Mouse (Mus musculus): ENCODE measurements at regions not wholly inside any gene's neighbourhood (a gene's known extent, or its start where the extent isn't known, plus 50 kb on each side); places are given as distances from the start of the nearest gene placed in this dataset.

DNA sequence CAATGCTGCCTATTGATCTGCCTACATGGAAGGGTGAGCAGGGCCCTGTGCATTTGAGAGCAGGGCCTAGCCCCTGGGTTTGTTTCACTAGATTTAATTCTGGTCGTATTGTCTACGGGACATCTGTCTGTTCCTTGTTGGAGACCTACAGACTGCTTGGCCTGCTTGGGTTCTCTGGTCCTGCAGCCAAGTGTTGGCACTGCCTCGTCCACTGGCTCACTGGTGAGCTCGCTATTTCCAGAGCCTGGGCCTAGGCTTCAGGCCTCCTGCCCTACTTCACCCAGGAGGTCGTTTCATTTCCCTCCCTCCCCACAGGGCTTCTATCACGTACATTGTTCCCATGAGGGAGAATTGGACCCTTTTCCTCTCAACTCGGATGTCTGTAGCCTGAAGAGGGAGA is 62.2 kb upstream of the Blcap start:
- TF ChIP-seq EP300 (IDR thresholded peaks at IDR 0.05; ENCODE audit: low read depth) (no peak), CTCF (IDR thresholded peaks at IDR 0.05; ENCODE audit: low read depth) (no peak)
- H3K4me3 ChIP-seq (ENCODE audit: low read depth, low read length), result no peak overlapping the region
- H3K4me2 ChIP-seq (ENCODE audit: low read depth, low read length), result no peak overlapping the region
- no peak overlapping the region for H3K27ac ChIP-seq (ENCODE audit: low read depth)
- no peak for ATAC-seq (ENCODE audit: insufficient read depth, low read depth)
- H3K27me3 ChIP-seq (ENCODE audit: control insufficient read depth, insufficient read depth, low read length), result no peaks in the 10 kb centered on the region
- no peaks in the 10 kb centered on the region for H3K9me3 ChIP-seq (replicated peaks; ENCODE audit: control insufficient read depth, low read length)
- WGBS, result 54% methylated on average over 7 of the region's 7 CpGs
- H3K36me3 ChIP-seq (replicated peaks; ENCODE audit: control insufficient read depth, insufficient read depth, low read length), result no peaks in the 10 kb centered on the region
- no peak for DNase-seq (ENCODE audit: low spot score)
- H3K4me1 ChIP-seq (ENCODE audit: control insufficient read depth, insufficient read depth), result no peaks in the 10 kb centered on the region
- H3K9ac ChIP-seq (replicated peaks; ENCODE audit: low read depth, low read length), result no peak overlapping the region

DNA sequence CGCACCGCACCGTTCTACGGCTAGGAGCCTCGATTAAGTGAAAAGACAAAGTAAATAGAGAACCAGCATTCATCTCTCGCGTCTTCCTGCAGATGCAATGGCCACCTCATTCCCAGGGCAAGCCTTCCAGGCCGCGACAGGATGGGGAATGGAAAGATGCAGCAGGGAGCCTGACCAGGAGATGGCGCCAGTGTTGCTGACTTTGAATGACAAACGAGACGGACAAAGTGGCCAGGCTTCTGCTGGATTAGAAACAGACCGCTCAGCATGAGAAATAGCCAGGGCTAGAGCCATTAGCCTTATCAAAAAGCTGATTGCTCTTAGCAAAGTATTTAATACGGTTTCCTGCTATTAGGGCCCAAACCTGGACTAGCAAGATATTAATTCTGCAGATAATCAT is 64.6 kb upstream of the Blcap start:
- Histone ChIP-seq H3K27me3 (ENCODE audit: control insufficient read depth, insufficient read depth, low read length) (no peaks in the 10 kb centered on the region), H3K9me3 (replicated peaks; ENCODE audit: control insufficient read depth, low read length) (no peaks in the 10 kb centered on the region), H3K4me2 (ENCODE audit: low read depth, low read length) (no peak overlapping the region), H3K4me3 (ENCODE audit: low read depth, low read length) (no peak overlapping the region), H3K36me3 (replicated peaks; ENCODE audit: control insufficient read depth, insufficient read depth, low read length) (no peaks in the 10 kb centered on the region), H3K27ac (ENCODE audit: low read depth) (no peak overlapping the region), H3K9ac (replicated peaks; ENCODE audit: low read depth, low read length) (no peak overlapping the region), H3K4me1 (ENCODE audit: control insufficient read depth, insufficient read depth) (no peaks in the 10 kb centered on the region)
- ATAC-seq (ENCODE audit: insufficient read depth, low read depth) (peak; percentile 30; the same call in 1 of the 2 replicates), DNase-seq (ENCODE audit: low spot score) (peak; percentile 83)
- TF ChIP-seq EP300 (IDR thresholded peaks at IDR 0.05; ENCODE audit: low read depth) (no peak), CTCF (IDR thresholded peaks at IDR 0.05; ENCODE audit: low read depth) (peak; percentile 96)
- WGBS, result 7% methylated on average over 14 of the region's 14 CpGs

DNA sequence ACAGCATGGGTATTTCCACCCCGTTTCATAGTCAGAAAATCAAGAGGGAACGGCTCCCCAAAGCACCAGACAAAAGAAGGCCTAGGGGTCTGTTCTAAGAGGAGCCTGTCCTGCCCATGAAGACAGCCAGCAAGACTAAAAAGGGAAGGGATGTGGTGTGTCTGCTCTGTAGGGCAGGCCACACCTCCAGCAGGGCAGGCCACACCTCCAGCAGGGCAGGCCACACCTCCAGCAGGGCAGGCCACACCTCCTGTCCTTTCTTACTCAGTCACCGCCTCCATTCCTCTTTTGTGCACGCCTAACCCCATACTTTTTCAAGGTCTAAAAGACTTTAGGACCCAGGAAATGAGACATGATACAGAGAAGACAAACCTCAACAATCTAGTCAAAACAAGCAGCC is 69.8 kb upstream of the Blcap start:
- H3K4me3 ChIP-seq (ENCODE audit: low read depth, low read length), result no peak overlapping the region
- ATAC-seq (ENCODE audit: insufficient read depth, low read depth), result no peak

DNA sequence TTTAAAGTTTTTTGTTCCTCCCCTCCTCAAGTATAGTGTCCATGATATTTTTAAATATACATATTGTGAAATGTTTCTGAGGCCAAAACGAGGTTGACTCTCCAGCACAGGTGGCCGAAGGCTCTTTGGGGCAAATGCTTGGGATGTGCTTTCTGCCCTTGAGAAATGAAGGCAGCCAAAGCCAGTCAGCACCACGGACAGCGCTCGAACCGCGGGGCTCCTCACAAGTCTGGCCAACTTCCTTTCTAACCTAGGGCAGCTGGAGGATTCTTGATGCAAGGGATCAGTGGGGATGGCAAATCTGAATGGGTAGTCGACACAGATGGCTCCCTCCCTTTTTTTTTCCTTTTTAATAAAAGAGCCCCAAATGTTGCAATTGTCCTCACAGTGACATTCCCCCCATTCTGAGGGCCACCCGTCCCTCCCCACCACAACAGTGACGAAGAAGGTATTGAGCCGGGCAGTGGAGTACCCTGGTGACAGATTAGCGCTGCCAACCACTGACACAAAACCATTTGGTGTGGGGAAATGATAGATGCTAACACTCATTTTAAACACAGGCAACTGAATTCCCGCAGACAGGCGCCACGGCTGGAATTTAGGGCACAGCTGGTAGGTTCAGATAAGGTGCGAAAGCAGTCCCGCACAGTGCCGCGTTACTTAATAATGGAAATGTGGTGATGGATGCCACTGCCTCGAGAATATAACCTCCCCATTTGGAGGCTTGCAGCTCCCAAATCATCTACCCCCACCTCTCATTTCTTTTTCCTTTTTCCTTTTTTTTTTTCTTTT is 73.4 kb upstream of the Ctnnbl1 start:
- ATAC-seq (ENCODE audit: insufficient read depth, low read depth) (no peak), DNase-seq (ENCODE audit: low spot score) (peak; percentile 50)
- 12% methylated on average over 20 of the region's 20 CpGs for WGBS
- TF ChIP-seq EP300 (IDR thresholded peaks at IDR 0.05; ENCODE audit: low read depth) (no peak), CTCF (IDR thresholded peaks at IDR 0.05; ENCODE audit: low read depth) (no peak)
- Histone ChIP-seq H3K9me3 (replicated peaks; ENCODE audit: control insufficient read depth, low read length) (no peaks in the 10 kb centered on the region), H3K27me3 (ENCODE audit: control insufficient read depth, insufficient read depth, low read length) (0 out of 2 replicates have a peak, but pooled peaks cover 5% of the 10 kb centered on the region), H3K27ac (ENCODE audit: low read depth) (no peak overlapping the region), H3K4me3 (ENCODE audit: low read depth, low read length) (no peak overlapping the region), H3K4me2 (ENCODE audit: low read depth, low read length) (no peak overlapping the region), H3K4me1 (ENCODE audit: control insufficient read depth, insufficient read depth) (no peaks in the 10 kb centered on the region), H3K9ac (replicated peaks; ENCODE audit: low read depth, low read length) (no peak overlapping the region), H3K36me3 (replicated peaks; ENCODE audit: control insufficient read depth, insufficient read depth, low read length) (no peaks in the 10 kb centered on the region)

More for the DNA sequence above, 69.8 kb upstream of the Blcap start:
- H3K9ac ChIP-seq (replicated peaks; ENCODE audit: low read depth, low read length), result no peak overlapping the region
- no peaks in the 10 kb centered on the region for H3K4me1 ChIP-seq (ENCODE audit: control insufficient read depth, insufficient read depth)
- H3K36me3 ChIP-seq (replicated peaks; ENCODE audit: control insufficient read depth, insufficient read depth, low read length), result no peaks in the 10 kb centered on the region
- DNase-seq (ENCODE audit: low spot score), result no peak
- 38% methylated on average over 4 of the region's 4 CpGs for WGBS
- H3K27me3 ChIP-seq (ENCODE audit: control insufficient read depth, insufficient read depth, low read length), result no peaks in the 10 kb centered on the region
- H3K9me3 ChIP-seq (replicated peaks; ENCODE audit: control insufficient read depth, low read length), result no peaks in the 10 kb centered on the region
- TF ChIP-seq CTCF (IDR thresholded peaks at IDR 0.05; ENCODE audit: low read depth), result no peak
- TF ChIP-seq EP300 (IDR thresholded peaks at IDR 0.05; ENCODE audit: low read depth), result no peak
- no peak overlapping the region for H3K27ac ChIP-seq (ENCODE audit: low read depth)
- H3K4me2 ChIP-seq (ENCODE audit: low read depth, low read length), result no peak overlapping the region

DNA sequence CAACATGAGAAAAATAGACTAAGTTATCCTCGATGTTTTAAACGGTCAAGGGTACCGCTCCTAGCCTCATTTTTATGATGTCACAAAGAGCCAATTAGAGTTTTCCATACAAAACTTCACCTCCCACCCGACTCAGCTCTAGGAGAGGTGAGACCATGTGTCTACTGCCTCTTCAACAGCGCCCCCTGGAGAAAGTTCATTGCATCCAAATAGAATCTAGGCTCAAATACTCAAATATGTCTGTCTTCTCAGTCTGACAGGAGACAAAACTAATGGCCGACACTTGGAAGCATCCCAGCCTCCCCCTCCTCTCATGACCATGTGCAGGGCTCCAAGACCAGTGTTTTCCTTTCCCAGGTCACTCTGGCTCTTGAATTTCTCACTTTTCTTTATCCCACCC is 72.7 kb upstream of the Ctnnbl1 start:
- 0 out of 2 replicates have a peak, but pooled peaks cover 5% of the 10 kb centered on the region for H3K27me3 ChIP-seq (ENCODE audit: control insufficient read depth, insufficient read depth, low read length)
- 46% methylated on average over 6 of the region's 6 CpGs for WGBS
- H3K9ac ChIP-seq (replicated peaks; ENCODE audit: low read depth, low read length), result no peak overlapping the region
- no peaks in the 10 kb centered on the region for H3K36me3 ChIP-seq (replicated peaks; ENCODE audit: control insufficient read depth, insufficient read depth, low read length)
- peaks cover 2% of the 10 kb centered on the region; the same call in 1 of the 2 replicates for H3K4me1 ChIP-seq (ENCODE audit: control insufficient read depth, insufficient read depth)
- no peak for DNase-seq (ENCODE audit: low spot score)
- H3K4me2 ChIP-seq (ENCODE audit: low read depth, low read length), result no peak overlapping the region
- H3K9me3 ChIP-seq (replicated peaks; ENCODE audit: control insufficient read depth, low read length), result no peaks in the 10 kb centered on the region
- H3K4me3 ChIP-seq (ENCODE audit: low read depth, low read length), result no peak overlapping the region
- TF ChIP-seq CTCF (IDR thresholded peaks at IDR 0.05; ENCODE audit: low read depth), result no peak
- TF ChIP-seq EP300 (IDR thresholded peaks at IDR 0.05; ENCODE audit: low read depth), result no peak
- no peak for ATAC-seq (ENCODE audit: insufficient read depth, low read depth)
- H3K27ac ChIP-seq (ENCODE audit: low read depth), result no peak overlapping the region

DNA sequence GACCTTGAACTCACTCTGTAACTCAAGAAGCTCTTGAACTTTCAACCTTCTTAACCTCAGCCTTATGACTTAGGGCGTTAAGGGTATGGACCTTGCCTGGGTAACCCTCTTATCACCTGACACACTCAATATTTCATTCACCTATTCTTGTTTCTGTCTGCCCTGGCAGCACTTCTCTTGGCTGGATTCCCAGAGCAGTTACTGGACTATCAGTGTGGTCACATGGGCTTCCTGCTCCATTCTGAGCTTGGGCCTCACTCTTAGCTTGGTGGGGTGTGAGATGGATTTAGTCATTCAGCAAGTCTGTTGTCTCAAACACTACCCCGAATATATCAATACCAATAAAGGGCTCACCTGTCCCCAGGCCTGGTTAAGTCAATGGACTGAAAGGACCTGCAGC is 67.0 kb upstream of the Ctnnbl1 start:
- H3K27ac ChIP-seq (ENCODE audit: low read depth), result no peak overlapping the region
- H3K9me3 ChIP-seq (replicated peaks; ENCODE audit: control insufficient read depth, low read length), result no peaks in the 10 kb centered on the region
- ATAC-seq (ENCODE audit: insufficient read depth, low read depth) (peak; percentile 84), DNase-seq (ENCODE audit: low spot score) (peak; percentile 69)
- no peaks in the 10 kb centered on the region for H3K36me3 ChIP-seq (replicated peaks; ENCODE audit: control insufficient read depth, insufficient read depth, low read length)
- peaks cover 15% of the 10 kb centered on the region for H3K4me1 ChIP-seq (ENCODE audit: control insufficient read depth, insufficient read depth)
- no peak overlapping the region for H3K4me3 ChIP-seq (ENCODE audit: low read depth, low read length)
- H3K4me2 ChIP-seq (ENCODE audit: low read depth, low read length), result no peak overlapping the region
- TF ChIP-seq EP300 (IDR thresholded peaks at IDR 0.05; ENCODE audit: low read depth) (no peak), CTCF (IDR thresholded peaks at IDR 0.05; ENCODE audit: low read depth) (no peak)
- H3K27me3 ChIP-seq (ENCODE audit: control insufficient read depth, insufficient read depth, low read length), result no peaks in the 10 kb centered on the region
- WGBS, result 16% methylated on average over 2 of the region's 2 CpGs
- no peak overlapping the region for H3K9ac ChIP-seq (replicated peaks; ENCODE audit: low read depth, low read length)

Measured in heart, postnatal 0 days (tissue).